Mouse (Mus musculus) neutrophil, adult 5-6 weeks (primary cell): ENCODE data around the gene Pbp2. TPM values are rescaled to one million over a fixed set of nuclear protein-coding genes. Genes with fewer than 3 reads are reported as not detected.
A peak's percentile ranks its signal among the peaks of the same experiment; 100 is the strongest.

ENCODE experiments used
- ATAC-seq: fragments of 151-379, 151-347 bp; 2 replicates; pipeline ENCODE4 v1.8.0; 2017; ENCODE audit warnings: mild to moderate bottlenecking, moderate TSS enrichment; ENCODE audit not compliant: insufficient number of reproducible peaks, poor library complexity, low FRiP score, severe bottlenecking; ENCODE audit errors: extremely low read depth
- total RNA-seq: library from RNA; stranded (forward); fragments of 200-1000 nt; gene quantifications from 2 replicates; pipeline ENCODE4 v1.2.3, GENCODE M21; 2017

Gene Pbp2
- total RNA-seq: 1.9 TPM in 1 of 2 replicates, not detected in the other

DNA sequence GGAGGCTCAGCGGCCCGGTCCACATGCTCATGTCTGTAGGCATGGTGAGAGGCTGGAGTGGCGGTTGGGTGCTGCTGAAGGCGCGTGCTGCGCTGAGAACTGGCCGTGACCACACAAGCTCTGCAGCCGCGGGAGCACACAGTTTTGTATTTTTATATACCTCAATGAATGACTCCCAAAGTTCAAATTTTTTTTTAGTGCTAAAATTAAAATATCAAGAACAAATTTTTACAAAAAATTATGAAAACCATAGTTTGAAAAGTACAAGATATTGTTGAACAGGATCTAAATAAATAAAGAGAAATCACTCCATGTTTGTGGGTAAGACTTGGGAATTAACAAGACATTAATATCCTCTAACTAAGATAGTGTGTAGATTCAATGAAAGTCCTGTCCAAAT is at the start of gene Pbp2:
Gene Pbp2 (minus strand): TSS at position 101 of the 400 bp plus-strand sequence.
- ATAC-seq: no peak

- no peak for ATAC-seq
Measured at GRCm38 (mm10) chr6:135354953-135355352, 44.7 kb upstream of the Pbp2 start.

- ATAC-seq: no peak
Measured at GRCm38 (mm10) chr6:135352537-135352936, 42.3 kb upstream of the Pbp2 start.

DNA sequence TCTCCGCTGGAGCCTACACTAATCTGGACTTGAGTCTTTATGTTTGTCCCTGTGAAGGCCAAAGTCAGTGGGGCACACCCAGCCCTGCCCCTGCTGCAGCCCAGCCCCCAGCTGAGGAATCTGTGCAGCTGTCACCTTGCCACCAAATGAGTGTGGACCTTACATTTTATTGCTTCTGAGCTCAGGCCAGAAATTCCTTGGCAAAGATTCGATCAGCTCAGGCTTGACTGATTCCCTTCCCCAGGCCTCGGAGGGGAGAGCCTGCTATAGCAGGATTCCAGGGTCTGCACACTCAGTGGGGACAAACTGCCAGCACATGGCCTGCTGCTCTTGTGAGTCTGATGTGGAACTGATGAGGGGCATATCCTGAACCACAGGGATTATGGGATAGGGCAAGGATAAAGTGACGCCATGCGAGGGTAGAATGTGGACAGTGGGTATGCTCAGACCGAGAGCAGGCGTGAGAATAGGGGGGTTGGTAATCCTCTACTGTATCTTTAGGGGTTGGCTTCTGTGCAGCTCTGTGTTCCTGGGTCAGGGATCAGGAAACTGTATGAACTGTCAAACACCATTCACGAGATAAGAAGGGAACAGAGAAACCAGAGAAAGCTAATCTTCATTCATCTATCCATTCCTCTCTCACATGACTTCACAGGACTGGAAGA is 41.6 kb upstream of the Pbp2 start:
- ATAC-seq: no peak

DNA sequence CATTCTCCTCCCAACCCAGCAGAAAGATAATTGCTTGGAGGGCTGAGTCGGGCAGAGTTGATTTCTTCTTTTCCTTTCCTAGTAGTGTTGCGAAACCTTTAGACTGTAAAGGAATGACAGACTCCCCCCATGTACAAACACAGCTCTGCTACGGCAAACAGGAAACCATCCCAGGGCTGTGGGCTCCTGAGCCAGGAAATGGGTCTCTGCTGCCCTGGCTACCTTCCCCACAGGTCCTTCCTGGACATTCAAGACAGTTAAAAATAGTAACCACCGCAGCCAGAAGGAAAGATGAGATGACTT is 30.8 kb upstream of the Pbp2 start:
- no peak for ATAC-seq

DNA sequence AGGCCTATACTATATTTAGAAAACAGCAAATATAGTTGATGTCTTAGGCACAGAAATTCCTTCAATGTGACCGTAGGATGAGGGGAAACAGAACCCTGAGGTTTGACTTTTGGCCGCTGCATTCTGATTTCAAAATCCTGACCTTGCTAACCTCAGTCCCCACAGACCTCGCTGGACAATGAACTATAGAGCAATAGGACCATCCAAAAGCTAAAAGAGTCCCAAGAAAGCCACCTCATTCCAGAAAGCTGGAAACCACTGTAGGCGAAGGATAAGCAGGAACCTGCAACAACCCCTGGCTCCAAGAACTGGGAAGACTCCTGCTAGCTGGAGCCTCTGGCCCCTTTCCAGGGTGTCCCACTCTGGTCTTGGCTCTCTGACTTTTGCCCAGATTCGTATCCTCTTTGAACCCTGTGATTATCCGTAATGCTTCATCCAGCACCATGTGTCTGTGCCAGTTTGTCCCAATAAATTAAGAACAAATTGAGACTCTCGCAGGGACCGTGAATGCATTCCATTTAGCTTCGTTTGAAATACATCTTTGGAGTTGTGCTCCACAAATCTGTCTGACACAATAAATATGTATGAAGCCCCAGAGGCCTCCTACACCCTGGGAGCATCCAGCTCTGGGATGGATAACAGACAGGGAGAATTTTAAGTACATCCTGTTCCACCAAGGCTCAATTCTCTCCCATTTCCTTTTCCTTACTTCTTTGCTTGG is 30.3 kb upstream of the Pbp2 start:
- no peak for ATAC-seq

- ATAC-seq: no peak
Measured at GRCm38 (mm10) chr6:135336376-135336775, 26.2 kb upstream of the Pbp2 start.

DNA sequence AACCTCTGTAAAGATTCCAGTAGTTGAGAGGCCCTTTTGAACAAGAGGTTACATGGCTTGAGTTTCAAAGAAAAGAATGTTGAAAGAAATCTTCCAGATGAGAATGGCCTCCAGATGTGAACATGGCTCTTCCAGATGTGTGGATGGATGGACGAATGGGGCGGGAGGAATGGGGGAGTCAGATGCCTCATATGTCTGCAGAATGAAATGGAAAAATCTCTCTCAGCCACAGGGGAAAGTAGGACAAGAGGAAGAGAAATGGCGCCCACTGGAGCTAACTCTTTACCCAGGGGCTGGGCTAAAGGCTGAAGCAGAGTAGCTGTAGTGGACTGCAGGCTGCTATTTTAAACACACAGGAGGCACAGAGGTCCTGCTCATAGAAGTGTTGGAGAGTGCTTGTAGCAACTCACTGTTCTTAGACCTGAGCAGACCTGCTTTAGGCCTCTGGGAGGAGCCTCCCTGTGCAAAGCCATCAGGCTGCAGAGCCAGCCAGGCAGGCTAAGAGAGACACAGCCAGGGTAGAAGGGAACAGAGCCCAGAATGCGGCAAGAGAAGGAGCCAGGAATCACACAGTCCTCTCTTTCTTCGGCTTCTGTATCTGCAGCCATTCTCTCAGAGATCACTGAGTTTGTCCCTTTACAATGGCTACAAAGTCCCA is 23.9 kb upstream of the Pbp2 start:
- no peak for ATAC-seq

DNA sequence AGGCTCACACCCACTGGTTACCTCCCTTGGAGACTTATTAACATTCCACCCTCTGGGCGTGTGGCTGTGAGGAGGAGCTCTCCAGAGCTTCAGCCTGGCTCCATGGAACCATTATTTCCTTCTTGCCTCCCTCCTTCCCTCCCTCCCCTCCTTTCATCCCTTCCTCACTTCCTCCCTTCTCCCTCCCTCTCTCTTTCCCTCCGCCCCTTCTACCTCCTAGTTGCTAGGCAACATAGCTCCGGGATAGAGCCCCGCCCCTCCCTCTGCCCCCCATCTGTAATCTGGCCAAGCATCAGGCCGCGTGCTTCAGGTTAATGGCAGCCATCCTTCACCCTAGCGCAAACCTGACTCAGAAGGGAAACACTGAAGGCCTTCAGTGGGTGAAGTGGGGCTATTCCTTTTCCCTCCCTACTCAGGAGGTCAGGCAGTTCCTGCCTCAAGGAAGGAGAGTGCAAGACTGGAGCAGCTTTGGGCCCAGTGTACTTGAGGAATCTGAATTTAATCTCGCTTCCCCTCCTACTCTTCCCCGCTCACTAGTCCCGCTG is 22.6 kb upstream of the Pbp2 start:
- no peak for ATAC-seq

- no peak for ATAC-seq
Measured at GRCm38 (mm10) chr6:135331916-135332315, 21.7 kb upstream of the Pbp2 start.

- no peak for ATAC-seq
Measured at GRCm38 (mm10) chr6:135326847-135327246, 16.6 kb upstream of the Pbp2 start.

DNA sequence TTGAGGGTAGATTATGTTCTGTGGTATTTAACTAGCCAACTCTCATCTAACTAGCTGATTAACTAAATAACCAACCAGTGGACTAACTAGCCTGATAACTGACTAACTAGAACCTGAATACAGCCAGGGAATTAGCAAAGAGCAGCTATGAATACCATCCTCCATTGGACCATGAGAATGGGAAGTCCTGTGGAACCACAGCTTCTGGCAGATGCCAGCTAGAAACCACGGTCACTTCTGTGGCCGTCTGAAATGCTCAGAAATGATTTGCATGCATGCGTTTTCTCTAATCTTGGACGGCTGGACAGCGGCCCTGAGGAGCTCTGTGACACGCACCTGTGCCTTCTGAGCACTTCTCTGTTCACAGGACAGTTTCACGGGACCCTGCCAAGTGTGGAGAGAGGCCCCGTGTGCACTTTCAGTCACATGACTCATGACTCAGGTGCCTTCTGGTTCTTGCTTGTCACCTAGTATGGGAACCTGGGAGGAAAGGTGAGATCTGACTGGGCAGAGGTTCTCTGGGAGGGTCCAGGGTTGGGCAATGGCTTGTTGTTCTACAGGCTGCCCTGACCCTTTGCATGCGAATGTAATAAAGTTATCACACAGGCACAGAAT is 14.6 kb upstream of the Pbp2 start:
- ATAC-seq: no peak

DNA sequence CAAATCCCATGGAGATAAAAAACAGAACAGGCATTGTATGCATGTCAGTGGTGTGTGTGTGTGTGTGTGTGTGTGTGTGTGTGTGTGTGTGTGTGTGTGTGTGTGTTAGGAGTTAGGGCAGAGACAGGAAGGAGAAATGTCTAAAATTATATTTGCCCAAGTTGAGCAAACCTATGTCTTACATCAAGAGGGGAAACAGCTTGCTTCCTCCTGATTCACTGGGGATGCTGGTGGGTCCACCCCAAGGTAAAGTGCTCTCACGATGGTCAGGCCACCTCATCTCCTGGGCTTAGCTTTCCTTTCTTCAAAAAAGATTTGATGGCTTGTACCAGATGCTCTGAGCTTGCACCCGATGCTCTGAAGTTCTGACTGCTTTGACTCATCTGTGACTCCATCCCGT is 13.9 kb upstream of the Pbp2 start:
- ATAC-seq: no peak

DNA sequence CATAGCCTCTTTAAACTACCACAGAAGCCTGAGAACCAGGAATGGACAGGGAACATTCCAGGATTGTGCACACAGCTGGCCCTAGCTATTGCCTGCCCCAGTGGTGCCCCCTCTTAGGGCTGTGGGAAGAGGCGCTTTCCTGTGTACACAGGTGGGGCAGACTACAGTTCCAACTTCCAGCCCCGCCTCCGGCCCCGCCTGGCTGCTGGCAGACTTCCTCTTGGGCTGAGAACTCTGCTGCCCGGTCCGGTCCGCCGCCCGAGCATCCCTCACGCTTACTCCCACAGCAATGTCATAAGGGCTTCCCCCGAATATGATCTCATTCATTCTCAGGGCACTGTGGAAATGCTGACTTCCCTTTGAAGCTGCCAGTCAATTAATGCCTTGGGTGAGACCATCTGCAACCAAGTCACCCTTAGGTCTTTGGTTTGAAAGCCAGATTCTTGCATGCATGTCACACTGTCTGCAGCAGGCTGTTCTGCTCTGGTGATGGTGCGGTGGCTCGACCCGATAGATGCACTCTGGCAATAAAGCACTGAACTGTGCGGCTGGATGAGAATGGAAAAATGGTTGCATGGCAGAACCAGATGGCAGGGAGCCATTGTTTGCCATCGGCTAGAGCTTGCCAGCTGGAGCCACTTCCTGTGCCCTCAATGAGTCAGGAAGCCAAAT is 13.2 kb upstream of the Pbp2 start:
- ATAC-seq: peak; percentile 45; the same call in 1 of the 2 replicates

- no peak for ATAC-seq
Measured at GRCm38 (mm10) chr6:135322749-135323148, 12.5 kb upstream of the Pbp2 start.

DNA sequence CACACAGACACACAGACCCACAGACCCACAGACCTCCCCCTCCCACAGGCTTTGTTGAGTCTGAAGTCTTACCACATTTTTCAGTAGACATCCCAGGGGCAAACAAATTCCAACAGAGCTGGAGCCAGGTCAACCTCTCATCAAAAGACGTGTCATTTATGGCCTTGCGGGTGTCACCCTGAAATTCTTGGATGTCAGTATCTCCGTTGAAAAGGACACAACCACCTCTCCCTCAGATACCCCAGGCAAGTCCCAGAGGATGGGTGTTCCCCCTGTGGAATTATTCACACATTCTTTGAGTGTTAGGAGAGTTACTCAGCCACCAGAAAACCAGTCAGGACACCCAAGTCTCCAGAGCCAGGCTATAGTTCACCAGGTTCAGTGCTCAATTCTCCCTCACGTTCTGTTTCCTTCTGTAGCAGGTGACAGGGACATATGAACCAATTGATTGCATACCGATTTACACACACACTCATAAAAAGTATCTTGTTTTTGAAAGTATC is 9.3 kb upstream of the Pbp2 start:
- no peak for ATAC-seq

DNA sequence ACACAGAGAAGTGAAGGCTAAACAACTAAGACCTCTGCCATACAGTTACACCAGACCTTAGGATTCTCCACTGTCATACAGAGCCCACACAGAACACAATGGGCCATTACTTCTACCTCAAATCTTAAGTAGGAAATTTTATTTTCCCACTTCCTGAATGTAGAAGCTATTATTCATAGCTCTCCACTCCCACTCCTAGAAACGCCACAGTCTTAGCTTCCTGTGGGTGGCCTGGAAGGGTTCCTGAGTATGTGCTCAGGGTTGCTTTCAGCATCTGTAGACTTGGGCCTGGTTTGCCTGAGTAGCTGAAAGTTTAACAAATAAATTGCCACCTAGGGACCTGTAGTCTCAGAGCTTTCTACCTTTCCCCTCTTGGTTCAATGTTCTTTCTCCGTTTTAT is 5.9 kb upstream of the Pbp2 start:
- no peak for ATAC-seq

DNA sequence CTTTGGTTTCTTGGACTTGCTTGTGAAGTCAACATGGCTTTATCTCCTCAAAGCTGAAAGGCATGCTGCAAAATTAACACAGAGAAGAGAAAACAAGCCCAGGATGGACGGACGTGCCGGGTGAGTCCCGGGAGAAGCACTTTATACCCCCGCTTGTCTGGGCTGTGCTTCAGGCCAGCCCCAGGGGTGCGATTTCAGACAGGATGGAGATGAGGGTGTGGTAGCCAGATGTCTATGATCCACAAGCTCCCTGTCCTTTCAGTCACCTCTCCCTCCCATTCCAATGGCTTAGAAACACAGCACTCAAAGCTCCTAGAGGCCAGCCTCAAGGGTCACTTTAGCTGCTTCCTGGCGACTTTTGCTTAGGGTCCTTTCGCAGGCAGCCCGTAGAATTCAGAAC is 3.8 kb upstream of the Pbp2 start:
- ATAC-seq: no peak

DNA sequence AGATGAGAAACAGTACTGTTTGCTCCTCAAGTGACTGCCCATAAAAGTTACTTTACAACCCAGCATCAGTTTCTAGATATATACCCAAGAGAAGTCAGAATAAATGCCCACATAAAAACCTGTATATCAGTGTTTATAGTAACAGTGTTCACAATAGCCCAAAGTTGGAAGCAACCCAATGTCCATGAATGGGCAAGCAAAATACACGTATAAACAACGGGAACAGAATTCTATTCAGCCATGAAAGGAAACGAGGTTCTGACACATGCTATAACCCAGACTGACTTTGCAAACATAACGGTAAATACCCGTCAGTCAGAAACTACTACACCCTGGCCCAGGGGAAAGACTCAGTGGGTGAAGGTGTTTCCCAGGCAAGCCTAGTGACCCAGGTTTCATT is 1.8 kb upstream of the Pbp2 start:
- ATAC-seq: no peak
